Mouse (Mus musculus) 3T3-L1 (cell line): Measurements from ENCODE around the gene Scrg1.
"Not testable (repeated sequence)": the region's sequence is repeated elsewhere in the genome, so short reads cannot be mapped to it uniquely, and the experiment has no call there.

Experiments used
- DNase-seq: peaks from one replicate; pipeline ENCODE4 v3.0.0-alpha.2; 2015; ENCODE audit warnings: low read depth, low spot score

Gene Scrg1

DNA sequence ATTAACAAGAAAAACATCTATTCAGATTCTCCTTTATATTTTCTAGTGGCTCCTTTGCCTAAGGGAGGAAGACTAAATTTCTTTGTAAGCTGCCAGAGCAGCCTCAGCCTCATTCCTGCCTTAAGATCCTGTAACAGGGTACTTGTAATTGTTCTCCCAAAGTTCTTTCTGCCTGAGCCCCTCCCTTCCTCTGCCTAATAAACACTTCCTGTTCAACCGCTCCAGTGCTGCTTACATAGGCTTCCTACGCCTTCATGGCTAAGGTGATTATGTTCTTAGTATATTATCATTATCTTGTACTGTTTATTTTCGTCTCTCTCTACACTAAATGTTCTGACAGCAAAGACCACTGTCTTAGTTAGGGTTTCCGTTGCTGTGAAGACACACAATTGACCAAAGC is 52.9 kb downstream of the Scrg1 start:
- DNase-seq, result no peak

DNA sequence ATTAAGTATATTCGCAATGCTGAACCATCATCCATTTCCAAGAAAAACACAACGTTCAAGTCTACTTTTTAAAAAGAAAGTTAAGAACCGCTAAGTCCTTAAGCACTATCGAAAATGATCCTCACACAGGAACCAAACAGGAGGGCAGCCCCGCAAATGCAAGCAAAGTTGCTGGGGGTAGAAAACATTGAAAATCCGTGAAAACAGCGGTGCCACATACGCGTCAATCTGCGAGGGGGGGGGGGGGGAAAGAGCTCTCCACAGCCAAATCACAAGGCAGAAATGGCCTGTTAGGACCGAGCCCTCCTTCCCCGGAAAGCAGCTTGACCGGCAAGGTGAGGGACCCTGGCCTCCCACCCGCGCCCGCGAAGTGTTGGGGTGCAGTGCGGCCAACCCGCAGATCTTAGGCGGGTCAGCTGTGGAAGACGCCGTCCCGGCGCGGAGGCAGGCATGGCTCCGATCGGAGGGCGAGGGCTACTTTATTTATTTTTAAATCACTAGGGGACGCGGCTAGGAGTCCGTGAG is 55.1 kb downstream of the Scrg1 start:
- peak; percentile 42 for DNase-seq

GRCm38 (mm10) chr8:57511316-57512118 is 55.8 kb downstream of the Scrg1 start, which contains the start of gene Hmgb2:
Hmgb2 (plus strand) TSS chr8:57511907.
- DNase-seq, result peak; percentile 100

DNA sequence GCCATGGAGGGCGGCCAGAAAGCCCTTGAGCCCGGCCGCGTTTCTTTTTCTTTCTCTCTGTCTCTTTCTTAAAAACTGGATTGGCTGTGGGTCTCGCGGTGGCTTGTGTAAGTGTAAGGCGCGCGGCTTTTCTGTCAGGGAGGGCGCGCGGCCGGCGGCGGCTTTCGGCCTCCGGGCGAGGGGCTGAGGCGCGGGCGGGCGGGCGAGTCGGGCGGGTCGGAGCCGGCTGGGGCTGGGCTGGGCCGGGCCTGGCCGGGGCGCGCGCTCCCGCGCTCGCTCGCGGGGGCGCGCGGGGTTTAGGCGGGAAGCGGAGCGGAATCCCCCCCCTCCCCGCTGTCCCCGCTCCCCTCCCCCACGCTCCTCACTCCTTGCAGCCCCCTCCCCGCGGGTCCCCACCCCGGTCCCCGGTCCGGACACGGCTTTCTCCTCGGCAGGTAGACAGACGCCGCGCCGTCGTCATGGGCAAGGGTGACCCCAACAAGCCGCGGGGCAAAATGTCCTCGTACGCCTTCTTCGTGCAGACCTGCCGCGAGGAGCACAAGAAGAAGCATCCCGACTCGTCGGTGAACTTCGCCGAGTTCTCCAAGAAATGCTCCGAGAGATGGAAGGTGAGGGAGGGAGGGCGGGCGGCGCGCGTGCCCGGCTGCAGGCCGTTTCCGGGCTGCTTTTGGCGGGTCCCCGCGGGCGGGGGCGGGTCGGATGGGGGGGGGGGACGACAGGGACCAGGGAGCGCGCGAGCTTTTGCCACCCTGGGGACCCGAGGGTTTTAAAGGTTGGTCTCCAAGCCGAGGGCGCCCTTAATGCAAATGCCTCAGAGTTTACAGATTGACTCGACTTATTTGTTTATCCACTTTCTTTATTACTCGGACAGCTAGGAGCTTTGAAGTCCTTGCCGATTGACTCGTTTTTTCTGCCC is 56.7 kb downstream of the Scrg1 start:
- DNase-seq, result peak; percentile 39

- DNase-seq, result not testable (repeated sequence)
Observed at GRCm38 (mm10) chr8:57513178-57513661, 57.5 kb downstream of the Scrg1 start.

DNA sequence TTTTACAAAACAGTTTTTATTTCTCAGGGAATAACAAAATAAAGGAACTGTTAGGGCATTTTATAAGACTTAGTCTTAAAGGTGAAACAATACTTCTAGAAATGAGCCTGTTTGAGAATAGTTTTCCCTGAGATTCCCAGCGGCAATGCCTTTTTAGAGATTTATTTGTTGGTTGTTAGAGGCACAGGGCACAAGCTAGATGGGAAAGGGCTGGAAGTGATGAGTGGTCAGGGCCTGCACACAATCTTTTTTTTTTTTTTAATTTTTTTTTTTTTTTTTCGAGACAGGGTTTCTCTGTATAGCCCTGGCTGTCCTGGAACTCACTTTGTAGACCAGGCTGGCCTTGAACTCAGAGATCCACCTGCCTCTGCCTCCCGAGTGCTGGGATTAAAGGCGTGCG is 61.0 kb downstream of the Scrg1 start:
- DNase-seq, result not testable (repeated sequence)

DNA sequence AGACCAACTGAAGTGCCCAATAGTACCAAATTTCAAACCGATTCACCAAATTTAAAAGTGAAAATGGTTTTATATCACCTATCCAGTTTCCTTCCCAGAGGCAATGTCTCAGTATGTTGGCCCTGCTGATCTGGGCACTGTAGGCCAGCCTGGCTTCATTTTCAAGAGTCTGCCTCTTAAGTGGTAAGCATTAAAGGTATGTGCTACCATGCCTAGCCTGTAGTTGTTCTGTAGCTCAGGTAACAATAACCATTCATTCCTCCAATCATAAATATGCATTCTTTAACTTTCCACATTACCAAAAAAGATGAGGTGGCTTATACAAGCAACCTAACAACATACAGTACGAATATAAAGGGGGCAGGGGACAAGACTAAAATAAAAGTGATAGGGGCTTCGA is 62.0 kb downstream of the Scrg1 start:
- DNase-seq, result no peak

GRCm38 (mm10) chr8:57520186-57520786 is 64.6 kb downstream of the Scrg1 start:
- DNase-seq, result no peak
